Mouse (Mus musculus): ENCODE results near the gene Emc6. TPM values are rescaled to one million over a fixed set of nuclear protein-coding genes. Genes with fewer than 3 reads are reported as not detected.
A peak's percentile ranks its signal among the peaks of the same experiment; 100 is the strongest.

Emc6 gene
- polyA plus RNA-seq (2015; fragmentation: Nextera tagmentation; extraction: Ambion mirVana): 122 and 123 TPM in 2 replicates

DNA sequence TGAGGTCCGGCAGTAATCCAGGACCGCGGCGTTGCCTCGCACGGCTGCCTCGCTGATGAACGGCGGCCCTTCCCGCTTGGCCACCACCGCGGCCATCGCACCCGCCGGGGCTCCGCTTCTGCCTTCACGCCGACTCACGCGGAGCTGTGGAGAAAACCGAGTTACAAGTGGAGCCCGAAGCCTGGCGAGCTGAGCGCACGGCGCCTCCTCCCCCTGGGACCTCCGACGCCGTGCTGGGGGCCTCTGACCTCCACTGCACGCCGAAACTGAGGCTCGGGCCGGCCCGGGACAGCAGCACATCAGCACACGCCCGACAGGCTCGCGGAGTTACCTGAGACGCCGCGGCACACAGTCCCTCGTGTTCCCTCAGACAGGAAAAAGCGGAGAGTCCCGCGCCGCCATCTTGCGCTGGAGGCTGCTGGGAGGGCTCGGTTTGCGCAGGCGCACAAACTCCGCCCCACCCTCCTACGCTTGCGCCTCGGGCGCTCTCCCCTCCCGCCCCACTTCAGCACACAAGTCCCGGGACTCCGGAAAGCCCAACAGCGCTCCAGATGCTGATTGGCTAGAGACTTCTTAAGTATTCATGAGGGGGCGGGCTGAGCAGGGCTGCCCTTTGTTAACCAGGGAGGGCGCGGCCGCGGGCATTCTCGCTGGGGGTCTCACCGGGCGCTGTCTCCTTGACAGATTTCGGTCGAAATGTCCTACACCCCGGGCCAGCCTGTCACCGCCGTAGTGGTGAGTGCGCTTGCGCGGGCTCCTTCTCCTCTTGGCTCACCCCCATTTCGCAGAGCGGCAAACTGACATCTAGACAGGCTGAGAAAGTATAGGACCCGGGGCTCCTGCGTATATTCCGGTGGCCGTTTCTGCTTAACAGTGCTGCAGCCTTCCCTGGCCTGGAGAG is at the start of gene Emc6, which contains the start of gene Tax1bp3:
Gene Emc6, minus strand, starts transcription at position 430 of the 901 bp plus-strand sequence.
Gene Tax1bp3, plus strand, starts transcription at position 476 of the 901 bp plus-strand sequence.
- Histone ChIP-seq H3K9me3 (no peaks in the 10 kb centered on the region), H3K27ac (peak within 1 kb of the TSS; percentile 88), H3K4me3 (replicated peaks) (peak within 1 kb of the TSS; percentile 96), H3K9ac (replicated peaks) (peak within 1 kb of the TSS; percentile 95), H3K4me2 (replicated peaks) (peak within 1 kb of the TSS; percentile 81), H3K27me3 (no peaks in the 10 kb centered on the region), H3K36me3 (peaks cover 30% of the 10 kb centered on the region), H3K4me1 (replicated peaks) (peaks cover 42% of the 10 kb centered on the region)
- under 1% methylated on average over 81 of the region's 81 CpGs for WGBS
- peak; percentile 98 for ATAC-seq

DNA sequence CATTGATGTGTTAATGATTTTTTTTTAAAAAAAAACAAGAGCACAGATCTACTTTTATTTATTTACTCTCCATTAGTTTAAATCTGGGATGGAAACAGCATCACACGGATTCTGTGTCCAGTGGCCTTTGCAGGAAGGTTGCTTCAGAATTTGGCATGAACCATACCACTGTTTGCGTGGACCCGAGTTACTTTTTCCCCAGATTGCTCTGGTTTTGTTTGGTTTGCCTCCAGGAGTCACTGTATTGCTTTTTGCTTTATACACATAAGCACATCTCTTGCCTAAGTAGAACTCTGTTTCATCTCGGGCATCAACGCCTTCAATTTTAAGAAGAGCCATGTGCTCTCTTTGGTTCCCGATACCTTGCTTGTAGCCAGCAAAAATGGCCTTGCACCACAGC is 49.0 kb upstream of the Emc6 start:
- no peak overlapping the region for H3K4me2 ChIP-seq (replicated peaks)
- peaks cover 8% of the 10 kb centered on the region for H3K9me3 ChIP-seq
- no peak overlapping the region for H3K27ac ChIP-seq
- no peaks in the 10 kb centered on the region for H3K27me3 ChIP-seq
- H3K9ac ChIP-seq (replicated peaks): no peak overlapping the region
- no peak for ATAC-seq
- no peaks in the 10 kb centered on the region for H3K36me3 ChIP-seq
- WGBS: 94% methylated on average over 6 of the region's 6 CpGs
- H3K4me3 ChIP-seq (replicated peaks): no peak overlapping the region
- no peaks in the 10 kb centered on the region for H3K4me1 ChIP-seq (replicated peaks)

DNA sequence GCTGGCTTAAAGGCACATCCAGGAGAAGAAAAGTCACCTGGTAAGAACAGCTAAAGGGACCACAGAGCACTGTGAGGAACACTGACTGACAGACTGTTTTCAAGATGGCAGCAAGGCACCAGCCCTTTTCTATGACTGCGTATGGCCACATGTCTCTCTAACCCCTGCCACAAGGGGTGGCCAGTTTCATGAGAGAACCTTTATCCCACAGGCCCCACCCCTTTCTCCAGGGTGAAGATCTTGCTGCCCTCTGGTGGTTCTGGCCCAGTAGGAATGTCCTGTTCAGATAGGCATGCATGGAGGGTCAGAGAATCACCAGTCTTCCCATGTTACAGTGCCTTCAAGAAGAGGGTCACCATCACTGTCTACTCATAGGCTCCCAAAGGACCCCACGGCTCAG is 47.1 kb upstream of the Emc6 start:
- H3K27me3 ChIP-seq: no peaks in the 10 kb centered on the region
- H3K9me3 ChIP-seq: peaks cover 4% of the 10 kb centered on the region
- no peak overlapping the region for H3K4me3 ChIP-seq (replicated peaks)
- WGBS: 78% methylated on average over 2 of the region's 2 CpGs
- no peaks in the 10 kb centered on the region for H3K36me3 ChIP-seq
- no peaks in the 10 kb centered on the region for H3K4me1 ChIP-seq (replicated peaks)
- H3K27ac ChIP-seq: no peak overlapping the region
- no peak for ATAC-seq
- no peak overlapping the region for H3K4me2 ChIP-seq (replicated peaks)
- no peak overlapping the region for H3K9ac ChIP-seq (replicated peaks)

DNA sequence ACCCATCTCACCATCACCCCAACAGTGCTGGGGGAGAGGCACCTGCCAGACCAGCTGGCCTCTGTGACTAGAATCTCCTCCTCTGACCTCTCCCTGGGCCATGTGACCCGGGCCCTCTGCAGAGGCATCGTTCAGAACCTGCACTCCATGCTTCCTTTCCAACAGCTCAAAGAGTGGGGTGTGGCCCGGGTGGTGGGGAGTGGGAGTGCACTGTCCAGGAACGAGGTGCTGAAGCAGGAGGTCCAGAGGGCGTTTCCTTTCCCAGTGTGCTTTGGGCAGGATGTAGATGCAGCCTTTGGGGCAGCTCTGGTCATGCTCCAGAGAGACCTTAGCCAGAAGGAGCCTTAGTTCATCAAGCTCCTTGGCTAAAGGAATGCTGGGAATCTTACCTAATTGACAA is 46.0 kb upstream of the Emc6 start:
- no peak for ATAC-seq
- WGBS: 58% methylated on average over 5 of the region's 5 CpGs

DNA sequence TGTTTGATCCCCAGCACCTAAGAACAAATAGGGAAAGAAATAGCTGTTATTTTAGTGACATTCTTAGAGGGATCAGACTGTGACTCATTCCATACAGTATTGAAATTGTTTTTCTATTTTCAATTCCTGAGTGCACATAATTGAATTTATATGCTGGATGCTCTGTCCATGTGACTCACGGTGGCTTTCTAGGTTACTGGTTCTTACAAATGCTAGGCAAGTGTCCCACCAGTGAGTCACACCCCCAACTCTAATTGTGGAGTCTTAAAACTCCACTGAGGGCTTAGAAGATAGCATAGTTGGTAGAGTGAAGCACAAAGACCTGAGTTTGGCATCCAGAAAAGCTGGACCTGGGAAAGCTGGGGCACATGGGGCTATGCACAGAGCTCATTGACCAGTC is 43.8 kb upstream of the Emc6 start:
- H3K4me3 ChIP-seq (replicated peaks): no peak overlapping the region
- H3K9me3 ChIP-seq: no peaks in the 10 kb centered on the region
- H3K36me3 ChIP-seq: no peaks in the 10 kb centered on the region
- no peaks in the 10 kb centered on the region for H3K4me1 ChIP-seq (replicated peaks)
- no peak overlapping the region for H3K9ac ChIP-seq (replicated peaks)
- no peak overlapping the region for H3K27ac ChIP-seq
- 100% methylated on average over 1 of the region's 1 CpGs for WGBS
- no peak overlapping the region for H3K4me2 ChIP-seq (replicated peaks)
- no peak for ATAC-seq
- H3K27me3 ChIP-seq: no peaks in the 10 kb centered on the region

More for the DNA sequence above, 46.0 kb upstream of the Emc6 start:
- no peak overlapping the region for H3K4me3 ChIP-seq (replicated peaks)
- no peaks in the 10 kb centered on the region for H3K4me1 ChIP-seq (replicated peaks)
- no peaks in the 10 kb centered on the region for H3K27me3 ChIP-seq
- H3K36me3 ChIP-seq: no peaks in the 10 kb centered on the region
- no peak overlapping the region for H3K27ac ChIP-seq
- H3K9me3 ChIP-seq: no peaks in the 10 kb centered on the region
- no peak overlapping the region for H3K9ac ChIP-seq (replicated peaks)
- no peak overlapping the region for H3K4me2 ChIP-seq (replicated peaks)

DNA sequence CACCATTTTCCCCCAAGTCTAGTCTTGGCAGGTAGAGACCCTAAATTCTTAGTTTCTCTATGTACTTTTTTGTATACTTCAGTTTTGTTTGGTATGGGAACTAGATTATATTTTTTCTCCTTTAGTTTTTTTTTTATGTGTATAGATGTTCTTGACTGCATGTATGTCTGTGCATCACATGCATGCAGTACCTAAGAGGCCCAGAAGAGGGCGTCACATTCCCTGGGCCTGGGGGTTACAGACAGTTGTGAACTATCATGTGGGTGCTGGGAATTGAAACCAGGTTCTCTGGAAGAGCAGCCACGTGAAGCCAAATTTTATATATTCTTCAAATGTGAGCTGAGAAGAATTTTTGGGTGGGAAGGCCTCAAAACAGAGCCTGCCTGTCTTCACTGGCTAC is 42.8 kb upstream of the Emc6 start:
- WGBS: 67% methylated on average over 2 of the region's 2 CpGs
- ATAC-seq: no peak
- H3K4me2 ChIP-seq (replicated peaks): no peak overlapping the region
- no peaks in the 10 kb centered on the region for H3K4me1 ChIP-seq (replicated peaks)
- no peak overlapping the region for H3K27ac ChIP-seq
- H3K4me3 ChIP-seq (replicated peaks): no peak overlapping the region
- H3K27me3 ChIP-seq: no peaks in the 10 kb centered on the region
- H3K36me3 ChIP-seq: no peaks in the 10 kb centered on the region
- no peak overlapping the region for H3K9ac ChIP-seq (replicated peaks)
- no peaks in the 10 kb centered on the region for H3K9me3 ChIP-seq

DNA sequence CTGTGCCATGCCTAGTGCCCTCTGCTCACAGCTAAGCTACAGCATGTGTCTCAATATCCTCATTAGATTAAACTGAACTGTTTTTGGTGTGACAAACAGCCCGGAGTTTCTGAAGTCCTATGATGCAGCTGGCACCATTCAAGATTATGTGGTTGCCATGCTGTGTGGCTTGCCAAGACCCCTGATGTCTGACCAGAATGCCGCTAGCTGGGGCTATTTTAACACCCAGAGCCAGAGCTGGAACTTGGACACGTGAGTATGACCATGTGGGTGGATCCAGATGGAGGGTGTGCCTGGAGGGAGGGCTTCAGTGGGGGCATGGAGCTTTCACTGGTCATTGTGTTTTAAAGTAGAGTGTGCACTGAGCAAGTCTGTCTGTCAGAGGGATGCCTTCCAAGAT is 37.1 kb upstream of the Emc6 start:
- H3K36me3 ChIP-seq: no peaks in the 10 kb centered on the region
- H3K27ac ChIP-seq: no peak overlapping the region
- H3K4me1 ChIP-seq (replicated peaks): no peaks in the 10 kb centered on the region
- no peak overlapping the region for H3K9ac ChIP-seq (replicated peaks)
- H3K27me3 ChIP-seq: no peaks in the 10 kb centered on the region
- no peaks in the 10 kb centered on the region for H3K9me3 ChIP-seq
- no peak overlapping the region for H3K4me3 ChIP-seq (replicated peaks)
- 77% methylated on average over 3 of the region's 3 CpGs for WGBS
- no peak for ATAC-seq
- no peak overlapping the region for H3K4me2 ChIP-seq (replicated peaks)

DNA sequence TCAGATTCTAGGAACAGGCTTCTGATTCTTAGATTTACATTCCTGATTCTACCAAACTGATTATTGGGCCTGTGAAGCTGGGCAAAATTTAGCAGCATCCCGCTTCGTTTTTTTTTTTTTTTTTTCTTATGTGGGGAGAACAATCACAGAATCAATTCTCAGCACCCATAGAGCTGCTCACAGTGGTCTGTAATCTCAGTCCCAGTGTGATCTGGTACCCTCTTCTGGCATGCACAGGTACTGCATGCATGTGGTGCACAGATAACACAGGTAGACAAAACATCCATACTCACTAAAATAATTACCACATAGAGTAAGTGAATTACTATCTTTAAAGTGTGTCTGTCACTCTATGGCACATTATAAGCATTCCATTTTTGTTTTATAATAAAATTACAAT is 30.8 kb upstream of the Emc6 start:
- Histone ChIP-seq H3K9me3 (no peaks in the 10 kb centered on the region), H3K4me3 (replicated peaks) (no peak overlapping the region), H3K4me2 (replicated peaks) (no peak overlapping the region), H3K4me1 (replicated peaks) (no peaks in the 10 kb centered on the region), H3K27ac (no peak overlapping the region), H3K9ac (replicated peaks) (no peak overlapping the region), H3K36me3 (no peaks in the 10 kb centered on the region), H3K27me3 (no peaks in the 10 kb centered on the region)
- WGBS: 74% methylated on average over 2 of the region's 2 CpGs
- no peak for ATAC-seq

DNA sequence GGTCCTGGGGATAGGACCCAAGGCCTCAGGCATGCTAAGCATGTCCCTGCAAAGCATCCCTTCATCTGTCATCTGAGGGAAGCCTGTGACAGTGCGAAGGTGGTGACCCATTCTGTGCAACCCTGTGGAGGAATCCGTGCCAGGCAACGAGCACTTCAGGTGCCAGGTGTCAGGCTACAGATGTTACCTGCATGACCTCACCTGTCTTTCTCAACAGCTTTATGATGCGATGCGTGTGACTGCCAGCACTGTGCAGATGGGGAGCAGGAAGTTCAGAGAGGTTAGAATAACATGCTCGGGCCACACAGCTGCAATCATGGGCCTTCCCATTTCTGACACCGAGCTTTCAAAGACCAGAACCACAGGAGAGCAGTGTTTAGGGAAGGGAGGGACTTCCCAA is 28.4 kb upstream of the Emc6 start:
- Histone ChIP-seq H3K4me1 (replicated peaks) (peaks cover under 1% of the 10 kb centered on the region; the same call in 1 of the 2 replicates), H3K27ac (no peak overlapping the region), H3K27me3 (no peaks in the 10 kb centered on the region), H3K9ac (replicated peaks) (no peak overlapping the region), H3K4me3 (replicated peaks) (no peak overlapping the region), H3K36me3 (no peaks in the 10 kb centered on the region), H3K9me3 (no peaks in the 10 kb centered on the region), H3K4me2 (replicated peaks) (no peak overlapping the region)
- WGBS: 87% methylated on average over 7 of the region's 7 CpGs
- no peak for ATAC-seq

DNA sequence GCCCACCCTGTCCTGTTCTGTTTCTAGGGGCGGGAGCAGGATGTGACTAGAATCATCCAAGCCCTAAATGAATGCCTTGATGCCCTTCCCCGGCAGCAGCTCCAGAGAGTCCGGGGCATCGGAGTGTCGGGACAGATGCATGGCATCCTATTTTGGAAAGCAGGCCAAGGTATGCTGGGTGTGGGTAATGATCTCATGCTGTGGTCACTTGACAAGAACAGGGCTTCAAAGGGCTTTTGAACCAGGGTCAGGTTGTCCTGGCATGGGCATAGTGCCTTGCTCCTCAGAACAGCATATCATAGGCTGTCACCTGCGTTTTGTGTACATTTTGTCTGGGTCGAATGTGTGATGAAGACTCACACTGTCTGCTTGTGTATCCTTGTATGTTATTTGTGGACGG is 27.1 kb upstream of the Emc6 start:
- no peaks in the 10 kb centered on the region for H3K9me3 ChIP-seq
- H3K27ac ChIP-seq: no peak overlapping the region
- H3K9ac ChIP-seq (replicated peaks): no peak overlapping the region; the same call in 1 of the 2 replicates
- no peak overlapping the region for H3K4me3 ChIP-seq (replicated peaks)
- 91% methylated on average over 8 of the region's 8 CpGs for WGBS
- peaks cover 7% of the 10 kb centered on the region for H3K4me1 ChIP-seq (replicated peaks)
- H3K4me2 ChIP-seq (replicated peaks): no peak overlapping the region
- no peaks in the 10 kb centered on the region for H3K36me3 ChIP-seq
- no peak for ATAC-seq
- H3K27me3 ChIP-seq: no peaks in the 10 kb centered on the region

DNA sequence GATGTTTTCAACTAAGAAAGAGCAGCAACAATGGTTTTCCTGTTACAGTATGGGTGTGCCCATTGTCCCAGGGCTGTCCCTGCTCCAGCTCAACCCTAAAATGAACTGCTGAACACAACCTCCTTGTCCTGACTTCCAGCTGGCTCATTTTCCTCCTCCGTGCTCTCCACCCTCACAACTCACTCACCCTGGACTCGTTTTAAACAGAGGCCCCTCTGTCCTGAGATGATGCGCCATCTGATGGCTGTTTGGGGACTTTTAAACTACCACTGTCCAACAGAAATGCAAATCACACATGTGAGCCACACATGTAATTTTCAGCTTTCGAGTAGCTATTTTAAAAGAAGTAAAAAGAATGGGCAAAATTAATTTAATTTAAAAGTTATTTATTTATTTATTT is 24.8 kb upstream of the Emc6 start:
- Histone ChIP-seq H3K4me1 (replicated peaks) (peaks cover 27% of the 10 kb centered on the region), H3K9ac (replicated peaks) (no peak overlapping the region), H3K4me3 (replicated peaks) (no peak overlapping the region), H3K27ac (no peak overlapping the region), H3K4me2 (replicated peaks) (no peak overlapping the region), H3K36me3 (no peaks in the 10 kb centered on the region), H3K27me3 (no peaks in the 10 kb centered on the region), H3K9me3 (no peaks in the 10 kb centered on the region)
- WGBS: 34% methylated on average over 4 of the region's 4 CpGs
- ATAC-seq: no peak

DNA sequence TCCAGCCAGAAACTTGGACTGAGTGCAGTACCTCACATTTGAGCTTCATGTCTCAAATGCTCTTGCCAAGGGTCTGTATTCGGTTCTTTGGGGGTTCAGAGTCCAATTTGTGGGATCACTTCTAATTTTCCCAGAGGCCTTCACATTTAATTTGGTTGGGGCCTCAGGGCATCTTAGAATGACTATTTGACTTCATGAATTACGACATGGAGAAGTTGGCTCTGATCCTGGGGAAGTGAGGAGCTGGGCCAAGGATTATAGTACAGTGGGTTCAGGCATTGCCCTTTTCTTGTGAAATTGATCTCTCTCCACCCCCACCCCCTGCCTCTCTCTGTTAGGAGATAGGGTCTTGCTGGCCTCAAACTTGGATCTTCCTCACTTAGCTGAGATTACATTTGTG is 24.2 kb upstream of the Emc6 start:
- 77% methylated on average over 2 of the region's 2 CpGs for WGBS

More for the DNA sequence above, 24.2 kb upstream of the Emc6 start:
- no peaks in the 10 kb centered on the region for H3K9me3 ChIP-seq
- no peaks in the 10 kb centered on the region for H3K36me3 ChIP-seq
- no peak overlapping the region for H3K27ac ChIP-seq
- peaks cover 28% of the 10 kb centered on the region for H3K4me1 ChIP-seq (replicated peaks)
- no peak overlapping the region for H3K4me2 ChIP-seq (replicated peaks)
- H3K27me3 ChIP-seq: no peaks in the 10 kb centered on the region
- no peak for ATAC-seq
- H3K4me3 ChIP-seq (replicated peaks): no peak overlapping the region
- H3K9ac ChIP-seq (replicated peaks): no peak overlapping the region
